Mouse (Mus musculus) MEL (cell line): ENCODE data around the gene Suclg2. TPM values are rescaled to one million over a fixed set of nuclear protein-coding genes. Genes with fewer than 3 reads are reported as not detected.

Experiments used
- DNase-seq: peaks from one replicate; pipeline ENCODE4 v3.0.0; 2011; ENCODE audit warnings: low read depth, low spot score
- H3K27ac ChIP-seq: 2 replicates; pipeline ENCODE4 v1.5.1; 2012; ENCODE audit warnings: low read depth, mild to moderate bottlenecking, control low read depth, low read length, moderate library complexity; ENCODE audit not compliant: control insufficient read depth
- H3K27me3 ChIP-seq, 2 experiments: fragments of 150-350 bp in 1 of 2; sonication (generic) in 1 of 2; 2 replicates each; pipeline ENCODE4 v1.6.1; 2012; ENCODE audit warnings: low read length in 2 of 2, mild to moderate bottlenecking in 2 of 2, improper control_type of control experiment in 1 of 2, moderate library complexity in 1 of 2; ENCODE audit not compliant: insufficient read depth in 2 of 2, control insufficient read depth in 1 of 2
- H3K36me3 ChIP-seq, 2 experiments: 2 replicates each; pipeline ENCODE4 v1.6.1; 2012 to 2014; ENCODE audit warnings: low read length in 2 of 2, improper control_type of control experiment in 1 of 2, inconsistent platforms in 1 of 2, mild to moderate bottlenecking in 1 of 2; ENCODE audit not compliant: insufficient read depth in 2 of 2, control insufficient read depth in 1 of 2
- H3K4me1 ChIP-seq, 2 experiments: fragments of 150-350 bp in 1 of 2; sonication (generic) in 1 of 2; 2 replicates each; pipeline ENCODE4 v1.6.1; 2012; ENCODE audit warnings: low read length in 2 of 2, improper control_type of control experiment in 1 of 2, mild to moderate bottlenecking in 1 of 2; ENCODE audit not compliant: insufficient read depth in 2 of 2, control insufficient read depth in 1 of 2
- H3K4me3 ChIP-seq, 2 experiments: fragments of 150-350 bp in 1 of 2; sonication (generic) in 1 of 2; 2 replicates each; pipeline ENCODE4 v1.5.1; 2012; ENCODE audit warnings: low read depth in 2 of 2, low read length in 2 of 2, mild to moderate bottlenecking in 2 of 2, moderate library complexity in 2 of 2, control low read depth in 1 of 2, improper control_type of control experiment in 1 of 2; ENCODE audit not compliant: control insufficient read depth in 1 of 2, insufficient read depth in 1 of 2
- H3K79me2 ChIP-seq: 2 replicates; pipeline ENCODE4 v1.6.1; 2012; ENCODE audit warnings: mild to moderate bottlenecking, low read length, moderate library complexity; ENCODE audit not compliant: control insufficient read depth, poor library complexity, insufficient read depth
- H3K9ac ChIP-seq: 2 replicates; pipeline ENCODE4 v1.6.1; 2012; ENCODE audit warnings: low read depth, mild to moderate bottlenecking, control low read depth, low read length, moderate library complexity; ENCODE audit not compliant: control insufficient read depth, poor library complexity, severe bottlenecking
- H3K9me3 ChIP-seq: fragments of 150-350 bp; sonication (generic); replicated peaks from 2 replicates; pipeline ENCODE4 v1.6.1; 2012; ENCODE audit warnings: mild to moderate bottlenecking, low read length, improper control_type of control experiment, moderate library complexity; ENCODE audit not compliant: insufficient read depth
- CHD1 ChIP-seq: IDR thresholded peaks from 2 replicates; pipeline ENCODE4 v1.6.1; 2012; ENCODE audit warnings: low read depth, mild to moderate bottlenecking, inconsistent platforms, low read length, improper control_type of control experiment
- CHD2 ChIP-seq: IDR thresholded peaks from 2 replicates; pipeline ENCODE4 v1.6.1; 2011; ENCODE audit warnings: low read length, improper control_type of control experiment
- E2F4 ChIP-seq: IDR thresholded peaks from 2 replicates; pipeline ENCODE4 v1.6.1; 2011; ENCODE audit warnings: low read depth, low read length, improper control_type of control experiment, borderline replicate concordance
- GABPA ChIP-seq: IDR thresholded peaks from 2 replicates; pipeline ENCODE4 v1.6.1; 2012; ENCODE audit warnings: low read depth, mild to moderate bottlenecking, inconsistent platforms, low read length, improper control_type of control experiment, moderate library complexity
- JUND ChIP-seq: IDR thresholded peaks from 2 replicates; pipeline ENCODE4 v1.6.1; 2011; ENCODE audit warnings: low read depth, mild to moderate bottlenecking, improper control_type of control experiment, low read length
- MAFK ChIP-seq: IDR thresholded peaks from 2 replicates; pipeline ENCODE4 v1.6.1; 2011; ENCODE audit warnings: low read depth, mild to moderate bottlenecking, low read length, improper control_type of control experiment, borderline replicate concordance
- MAZ ChIP-seq: IDR thresholded peaks from 2 replicates; pipeline ENCODE4 v1.6.1; 2012; ENCODE audit warnings: low read depth, mild to moderate bottlenecking, inconsistent platforms, low read length, improper control_type of control experiment
- MXI1 ChIP-seq: IDR thresholded peaks from 2 replicates; pipeline ENCODE4 v1.6.1; 2011; ENCODE audit warnings: mild to moderate bottlenecking, low read depth, low read length, improper control_type of control experiment
- NRF1 ChIP-seq: IDR thresholded peaks from 2 replicates; pipeline ENCODE4 v1.6.1; 2014; ENCODE audit warnings: low read depth, mild to moderate bottlenecking, inconsistent platforms, low read length, improper control_type of control experiment, moderate library complexity; ENCODE audit not compliant: poor library complexity, insufficient read depth, severe bottlenecking
- RCOR1 ChIP-seq: IDR thresholded peaks from 2 replicates; pipeline ENCODE4 v1.6.1; 2012; ENCODE audit warnings: low read depth, mild to moderate bottlenecking, inconsistent platforms, low read length, improper control_type of control experiment
- TAL1 ChIP-seq: IDR thresholded peaks from 2 replicates; pipeline ENCODE4 v1.6.1; 2012; ENCODE audit warnings: mild to moderate bottlenecking, inconsistent platforms, low read length, moderate library complexity, mixed read lengths
- TBP ChIP-seq: IDR thresholded peaks from 2 replicates; pipeline ENCODE4 v1.8.0; 2011; ENCODE audit warnings: low read depth, low read length, improper control_type of control experiment
- ZKSCAN1 ChIP-seq: IDR thresholded peaks from 2 replicates; pipeline ENCODE4 v1.6.1; 2012; ENCODE audit warnings: low read depth, mild to moderate bottlenecking, inconsistent platforms, low read length, improper control_type of control experiment, moderate library complexity
- ZNF384 ChIP-seq: IDR thresholded peaks from 2 replicates; pipeline ENCODE4 v1.6.1; 2012; ENCODE audit warnings: low read depth, mild to moderate bottlenecking, inconsistent platforms, low read length, improper control_type of control experiment
- polyA plus RNA-seq, 2 experiments: library from polyadenylated mRNA; stranded (reverse) in 1 of 2; unstranded in 1 of 2; fragments of >175 nt in 1 of 2; fragments of >200 nt in 1 of 2; gene quantifications; 2 replicates each; pipeline versions ENCODE4 v1.2.1 to v1.2.4; 2012; ENCODE audit warnings: low replicate concordance in 2 of 2, low read depth in 1 of 2; ENCODE audit not compliant: insufficient read length in 2 of 2, insufficient read depth in 1 of 2, missing spikeins in 1 of 2
- total RNA-seq: library from RNA; depleted of rRNA; stranded (reverse); fragments of 300-350 nt; gene quantifications from 2 replicates; pipeline ENCODE4 v1.2.3, GENCODE M21; 2012

Suclg2 gene
- total and polyA plus RNA-seq, 3 experiments, result 40.0 to 46.5 TPM; not detected in 1

GRCm38 (mm10) chr6:95731570-95732367, 13.2 kb upstream of the Suclg2 start:
- H3K27ac ChIP-seq, result no peak overlapping the region
- no peaks in the 10 kb centered on the region for H3K79me2 ChIP-seq
- no peaks in the 10 kb centered on the region for H3K36me3 ChIP-seq
- H3K9me3 ChIP-seq, result no peaks in the 10 kb centered on the region
- H3K4me3 ChIP-seq, result no peak overlapping the region
- H3K27me3 ChIP-seq, result no peaks in the 10 kb centered on the region
- DNase-seq, result no peak
- H3K4me1 ChIP-seq, result no peaks in the 10 kb centered on the region
- TF ChIP-seq TAL1 (no peak), GABPA (no peak), MXI1 (no peak), MAFK (no peak), ZKSCAN1 (no peak), TBP (no peak)
- no peak overlapping the region for H3K9ac ChIP-seq

DNA sequence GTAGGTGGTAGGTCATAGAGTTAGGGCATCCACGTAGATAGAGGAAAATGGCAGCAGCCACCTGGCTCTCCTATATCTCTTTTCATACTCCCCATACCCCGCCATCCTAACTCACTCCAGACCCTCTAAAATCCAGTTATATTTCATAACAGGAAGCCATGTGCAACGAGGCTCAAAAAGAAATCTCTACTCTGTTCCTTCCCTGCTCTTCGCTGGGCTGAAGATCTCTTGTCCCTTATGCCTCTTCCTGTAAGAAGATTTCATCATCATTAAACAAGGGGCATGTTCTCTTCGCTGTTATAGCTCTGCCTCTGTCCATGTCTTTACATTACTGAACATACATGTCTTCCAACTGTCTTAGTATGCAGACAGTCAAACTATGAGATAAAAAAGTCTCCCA, 10.8 kb upstream of the Suclg2 start:
- DNase-seq, result no peak
- no peak overlapping the region for H3K9ac ChIP-seq
- H3K36me3 ChIP-seq, result no peaks in the 10 kb centered on the region
- no peak overlapping the region for H3K27ac ChIP-seq
- no peaks in the 10 kb centered on the region for H3K4me1 ChIP-seq
- H3K4me3 ChIP-seq, result no peak overlapping the region
- no peaks in the 10 kb centered on the region for H3K9me3 ChIP-seq
- H3K79me2 ChIP-seq, result no peaks in the 10 kb centered on the region
- peaks cover 1 to 4% of the 10 kb centered on the region in 2 experiments; a peak in 2 of 4 replicates for H3K27me3 ChIP-seq
- TF ChIP-seq GABPA (no peak), CHD1 (no peak), CHD2 (no peak), ZNF384 (no peak), JUND (no peak), NRF1 (no peak), MAZ (no peak), RCOR1 (no peak), TAL1 (no peak), E2F4 (no peak), MAFK (no peak)
